Comparison of ENCODE assay signal across 10 mouse cellular contexts in genomic region chr2:60801571-60802155, GRCm38 (mm10).
DNase-seq lines count a peak whose midpoint lies in the region; ATAC-seq and TF ChIP-seq lines count a peak whose summit lies in the region.
"Had no signal": no experiment of that assay in that cellular context is flagged by ENCODE, and none has a peak within 500 bp of the region (broad histone marks: within the 10 kb centered on the region; RNA-seq: fewer than 3 reads in every experiment).

No protein-coding gene starts in this region.

- no peak overlapping the region for H3K27ac ChIP-seq in heart, embryonic 15.5 days
- no peak overlapping the region for H3K27ac ChIP-seq in hindbrain, embryonic 13.5 days
- H3K27ac ChIP-seq in liver, embryonic 16.5 days (ENCODE audit: low read length): peak overlapping the region; percentile 78

- H3K4me1 ChIP-seq in heart, embryonic 15.5 days (replicated peaks): peaks cover 32% of the 10 kb centered on the region
- peaks cover 58% of the 10 kb centered on the region for H3K4me1 ChIP-seq in hindbrain, embryonic 13.5 days (replicated peaks)
- peaks cover 9% of the 10 kb centered on the region for H3K4me1 ChIP-seq in liver, embryonic 16.5 days (ENCODE audit: control insufficient read depth, low read depth, low read length)

- POLR2A ChIA-PET in Patski (lab: Charles Lee): no interaction called here

- ATAC-seq in heart, embryonic 15.5 days (replicated peaks; ENCODE audit: insufficient number of reproducible peaks, insufficient read depth, low FRiP score, low read depth): no peak
- ATAC-seq in Patski: peak; percentile 12
- ATAC-seq in hindbrain, embryonic 13.5 days (ENCODE audit: low FRiP score): 0 out of 2 replicates have a peak, but pooled peaks have one; percentile 31
- ATAC-seq in liver, embryonic 16.5 days (ENCODE audit: low read depth): no peak

- no peak for DNase-seq in heart, adult 8-10 months (ENCODE audit: low spot score)
- DNase-seq in Patski (ENCODE audit: low read depth, low spot score): no peak
- no peak for DNase-seq in layer of hippocampus, adult 9-10 months (ENCODE audit: low spot score)
- DNase-seq in urinary bladder, postnatal 25 days (ENCODE audit: low spot score): no peak
- DNase-seq in right cerebral cortex, postnatal 10 days (ENCODE audit: low spot score in 2 of 2): no peak
- DNase-seq: lung, adult 2 months had no signal

- CTCF ChIA-PET in Patski (lab: Charles Lee): interaction anchor here (0.8 to 2.4 kb wide), 7 partner anchors 12 to 193 kb away, joined by 3 to 8 read pairs (median 5); no protein-coding TSS in a partner anchor

- H3K9ac ChIP-seq in heart, embryonic 15.5 days: no peak overlapping the region; the same call in 1 of the 2 replicates
- H3K9ac ChIP-seq in hindbrain, embryonic 13.5 days: no peak overlapping the region
- no peak overlapping the region for H3K9ac ChIP-seq in liver, embryonic 16.5 days (ENCODE audit: low read depth, low read length)

- H3K4me3 ChIP-seq in heart, embryonic 15.5 days: no peak overlapping the region
- H3K4me3 ChIP-seq in hindbrain, embryonic 13.5 days: no peak overlapping the region
- no peak overlapping the region; the same call in 1 of the 2 replicates for H3K4me3 ChIP-seq in liver, embryonic 16.5 days (ENCODE audit: low read depth, low read length)
- H3K4me3 ChIP-seq: erythroblast, embryonic 14.5 days had no signal

- no peak for TF ChIP-seq CTCF in Patski (IDR thresholded peaks at IDR 0.05)

- H3K9me3 ChIP-seq in heart, embryonic 15.5 days (replicated peaks): no peaks in the 10 kb centered on the region
- no peaks in the 10 kb centered on the region for H3K9me3 ChIP-seq in hindbrain, embryonic 13.5 days
- no peaks in the 10 kb centered on the region for H3K9me3 ChIP-seq in liver, embryonic 16.5 days (replicated peaks; ENCODE audit: control insufficient read depth, low read length)

- peak overlapping the region; percentile 35; the same call in 1 of the 2 replicates for H3K4me2 ChIP-seq in heart, embryonic 15.5 days
- peak overlapping the region; percentile 25 for H3K4me2 ChIP-seq in hindbrain, embryonic 13.5 days
- H3K4me2 ChIP-seq in liver, embryonic 16.5 days (ENCODE audit: low read depth, low read length): 0 out of 2 replicates have a peak overlapping the region, but pooled peaks have one; percentile 21

- no peaks in the 10 kb centered on the region for H3K27me3 ChIP-seq in heart, embryonic 15.5 days
- H3K27me3 ChIP-seq in Patski: no peaks in the 10 kb centered on the region
- peaks cover 7% of the 10 kb centered on the region; the same call in 1 of the 2 replicates for H3K27me3 ChIP-seq in hindbrain, embryonic 13.5 days
- no peaks in the 10 kb centered on the region for H3K27me3 ChIP-seq in liver, embryonic 16.5 days (ENCODE audit: control insufficient read depth, insufficient read depth, low read depth, low read length)

- in situ Hi-C loops in Patski (cut with MboI; ENCODE audit: low pct_unique_long_range_greater_than_20kb): loop anchor here (5.0 to 10.0 kb wide), 4 partner anchors 76 to 653 kb away; partner anchors contain the start of gene Rbms1

- peaks cover 5% of the 10 kb centered on the region; the same call in 1 of the 2 replicates for H3K36me3 ChIP-seq in heart, embryonic 15.5 days
- no peaks in the 10 kb centered on the region for H3K36me3 ChIP-seq in hindbrain, embryonic 13.5 days
- no peaks in the 10 kb centered on the region for H3K36me3 ChIP-seq in liver, embryonic 16.5 days (ENCODE audit: control insufficient read depth, insufficient read depth)

- 73% methylated on average over 12 of the region's 12 CpGs for WGBS in heart, embryonic 15.5 days
- 49% methylated on average over 12 of the region's 12 CpGs for WGBS in hindbrain, embryonic 13.5 days
- 67% methylated on average over 12 of the region's 12 CpGs for whole genome bisulfite sequencing in liver, embryonic 16.5 days (ENCODE audit: insufficient replicate concordance)

Comparison
In these comparisons a context has a peak if more than half of its experiments do, and no peak if none do; other contexts are left out.
1. ATAC-seq: peak in Patski (single experiment) and hindbrain, embryonic 13.5 days (single experiment); none in heart, embryonic 15.5 days (single experiment) and liver, embryonic 16.5 days (single experiment).
2. Peak in every context shown above with its lines, with median percentiles within 50 percentile points of each other: H3K4me2 ChIP-seq.